Mouse (Mus musculus): ENCODE measurements around the gene Ilkap.

Ilkap gene

DNA sequence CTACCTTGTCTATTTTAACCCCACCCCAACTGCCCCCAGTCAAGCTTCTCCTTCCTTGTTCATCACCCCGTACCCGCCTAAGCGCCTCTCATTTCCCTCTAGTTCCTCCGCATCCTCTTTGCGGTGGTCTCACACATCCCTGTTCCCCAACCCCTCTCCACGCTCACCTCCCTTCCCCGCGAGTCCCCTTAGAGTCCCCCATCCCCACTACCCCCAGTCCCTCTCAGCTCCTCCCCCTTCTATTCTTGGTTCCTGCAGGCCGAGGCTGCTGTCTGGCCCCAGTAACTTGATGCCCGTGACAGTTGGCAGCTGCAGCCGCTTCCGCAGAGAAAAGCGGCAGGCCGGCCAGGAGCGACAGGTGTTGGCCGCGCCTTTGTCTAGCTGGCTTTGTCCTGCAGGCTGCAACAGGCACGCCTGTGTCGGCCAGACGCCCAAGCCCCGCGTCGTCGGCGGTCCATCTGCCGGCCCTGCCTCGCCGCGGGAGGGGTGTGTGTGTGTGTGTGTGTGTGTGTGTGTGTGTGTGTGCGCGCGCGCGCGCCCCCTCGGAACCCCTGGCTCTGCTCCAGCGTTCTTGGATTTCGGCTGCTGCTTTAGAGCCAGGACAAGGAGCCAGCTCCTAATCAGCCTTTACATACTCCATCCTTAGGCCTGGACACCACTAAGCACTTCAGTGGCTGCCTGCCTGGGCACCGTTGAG lies 15.4 kb upstream of the Ilkap start, which contains the start of gene Hes6:
TSS of gene Hes6 (minus strand) at position 141 of the 697 bp plus-strand sequence.
- DNase-seq = peak; percentile 76

- DNase-seq = peak; percentile 82
Measured at GRCm38 (mm10) chr1:91413536-91413897, 14.9 kb upstream of the Ilkap start.

GRCm38 (mm10) chr1:91413030-91413506 lies 14.5 kb upstream of the Ilkap start:
- peak; percentile 93 for DNase-seq

DNA sequence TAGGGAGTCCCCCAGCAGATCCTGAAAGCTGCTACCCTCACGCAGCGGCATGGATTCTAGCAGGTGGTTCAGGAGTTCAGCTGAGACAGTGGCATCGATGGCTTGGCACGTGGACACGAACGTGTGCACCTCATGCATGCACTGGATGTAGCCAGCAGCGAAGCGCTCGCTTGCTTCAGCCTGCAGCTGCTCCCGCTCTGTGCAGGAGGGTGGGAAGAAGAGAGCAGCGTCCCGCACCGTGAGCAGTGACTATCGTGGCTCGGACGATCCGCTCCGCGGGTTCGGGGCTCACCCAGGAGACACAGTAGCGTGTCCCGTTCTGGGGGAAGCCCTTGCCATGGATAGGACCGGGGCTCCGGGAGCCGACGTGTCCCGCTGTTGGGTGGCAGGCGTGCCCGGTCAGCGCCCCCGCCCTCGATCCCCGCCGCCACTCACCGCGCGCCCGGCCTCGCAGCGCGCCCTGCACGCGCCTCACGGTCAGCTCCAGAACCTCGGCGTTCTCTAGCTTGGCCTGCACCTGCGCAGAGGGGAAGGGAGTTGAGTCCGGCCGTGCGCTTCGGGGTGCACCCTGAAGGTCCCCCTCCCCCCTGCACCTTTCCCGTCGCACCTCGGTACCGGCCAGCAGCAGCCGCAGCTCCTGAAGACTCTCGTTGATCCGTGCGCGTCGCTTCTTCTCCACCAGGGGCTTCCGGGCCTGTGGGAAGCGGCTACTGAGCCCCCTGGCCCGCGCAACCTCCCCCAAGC lies 13.8 kb upstream of the Ilkap start:
- no peak for DNase-seq

DNA sequence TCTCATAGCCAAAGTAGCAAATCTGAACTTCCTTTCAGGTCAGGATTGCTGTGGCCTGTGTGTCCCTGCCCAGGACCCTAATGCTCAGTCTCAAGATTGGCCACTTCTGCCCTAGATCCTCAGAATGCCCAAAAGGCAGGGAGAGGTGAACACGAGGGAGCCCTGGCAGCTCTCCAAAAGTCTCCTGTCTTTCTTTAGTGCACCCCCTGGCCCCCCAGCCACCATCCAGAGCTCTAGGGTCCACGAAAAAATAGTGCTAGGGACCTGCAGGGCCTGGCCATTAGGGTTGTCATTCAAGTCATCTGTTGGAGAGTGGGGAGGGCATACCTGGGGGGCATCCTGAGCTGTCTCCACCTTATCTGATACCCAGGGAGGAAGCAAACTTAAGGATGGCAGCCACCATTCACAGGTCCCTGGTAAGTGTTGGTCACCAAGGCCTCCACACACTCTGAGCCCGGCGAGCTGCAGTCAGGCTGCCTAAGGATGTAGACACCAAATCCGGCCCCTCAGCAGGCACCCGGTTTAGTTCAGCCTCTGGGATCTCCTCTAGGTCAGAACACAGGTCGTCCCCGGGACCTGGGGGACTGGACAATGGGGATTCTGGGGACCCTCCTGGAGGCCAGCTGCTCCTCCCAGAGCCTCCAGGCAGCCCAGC lies 13.1 kb upstream of the Ilkap start:
- DNase-seq = no peak

DNA sequence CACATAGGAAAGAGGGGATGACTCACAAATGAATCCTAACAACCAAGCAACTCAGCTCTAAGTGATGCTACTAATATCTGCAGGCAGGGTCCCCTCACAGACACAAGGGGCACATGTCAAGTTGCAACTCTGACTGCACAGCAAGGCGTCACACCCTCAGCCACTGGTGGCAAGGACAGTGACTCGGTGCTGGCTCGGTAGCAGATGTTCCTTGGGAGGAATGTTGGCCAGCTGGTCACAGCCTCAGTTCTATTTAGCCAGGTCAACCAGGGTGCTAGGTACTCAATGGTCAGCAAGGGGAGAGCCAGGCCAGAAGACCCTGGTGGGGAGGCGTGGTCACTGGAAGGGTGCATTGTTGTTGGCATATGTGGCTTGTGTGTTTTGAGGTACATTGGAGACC lies 9.2 kb upstream of the Ilkap start:
- no peak for DNase-seq

DNA sequence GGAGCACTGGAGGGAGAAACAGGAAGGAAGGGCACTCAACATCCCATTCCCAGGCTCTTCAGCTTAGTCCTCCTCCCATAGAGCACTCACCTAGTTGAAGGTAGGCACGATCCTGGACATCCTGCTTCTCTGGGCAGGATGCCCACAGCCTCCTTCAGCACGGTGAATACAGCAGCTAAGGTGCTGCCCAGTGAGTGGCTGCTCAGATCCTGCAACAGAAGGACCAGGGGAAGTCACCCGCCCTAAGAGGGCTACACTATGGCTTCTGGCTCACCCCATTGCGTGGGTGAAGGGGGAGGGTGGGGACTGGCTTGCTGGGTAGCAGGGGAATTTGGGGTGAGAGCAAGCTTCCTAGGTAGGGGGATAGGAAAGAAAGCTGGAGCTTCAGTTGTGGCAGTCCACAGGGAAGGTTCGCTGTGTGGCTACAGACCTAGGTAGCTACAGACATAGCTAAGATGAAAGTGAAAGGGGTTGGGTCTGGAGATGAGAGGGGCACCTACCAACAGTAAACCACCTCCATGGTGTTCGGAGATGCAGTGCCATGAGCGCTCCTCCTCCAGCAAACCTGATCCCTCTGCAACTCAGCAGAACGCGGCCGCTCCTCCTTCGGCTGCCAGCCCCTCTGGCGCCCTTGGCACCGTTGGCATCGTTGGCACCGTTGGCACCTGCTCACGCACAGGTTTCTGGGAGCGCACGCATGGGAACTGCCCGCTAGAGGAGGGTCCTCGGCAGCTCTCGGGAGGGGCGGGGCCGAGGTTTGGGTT lies 7.0 kb upstream of the Ilkap start:
- DNase-seq = no peak

DNA sequence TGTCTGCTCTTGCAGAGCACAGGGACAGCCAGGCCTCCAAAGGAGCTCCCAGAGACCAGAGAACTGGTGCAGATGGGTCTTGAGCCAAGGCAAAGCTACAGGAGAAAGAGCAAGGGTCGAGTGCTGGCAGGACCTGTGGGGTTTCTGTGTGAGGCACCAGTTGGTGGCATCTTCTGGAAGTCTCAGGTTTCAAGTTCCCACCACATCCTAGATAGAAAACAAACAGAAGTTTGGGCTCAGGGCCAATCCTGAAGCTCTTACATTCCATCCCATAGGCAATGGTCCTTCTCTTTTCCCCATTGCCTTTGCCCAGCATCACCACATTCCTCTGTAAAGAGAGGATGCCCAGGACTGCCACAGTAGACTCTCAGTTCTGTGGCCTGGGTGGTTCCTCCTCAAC lies 6.4 kb upstream of the Ilkap start:
- DNase-seq = no peak

DNA sequence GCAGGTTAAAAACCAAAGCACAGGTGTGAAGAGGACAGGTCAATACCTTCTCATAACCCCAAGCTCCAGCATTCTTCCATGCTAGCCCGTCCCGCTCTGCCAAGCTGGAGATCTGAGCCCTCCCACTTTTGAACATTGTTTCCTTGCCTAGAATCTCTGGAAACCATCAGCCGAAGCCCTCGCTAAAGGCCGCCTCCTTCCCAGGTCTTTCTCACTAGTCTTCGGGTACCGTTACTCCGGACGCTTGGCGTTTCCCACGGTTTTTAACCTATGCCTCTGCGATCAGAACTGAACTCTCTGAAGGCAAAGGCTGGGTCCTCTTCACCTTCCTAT lies 722 bp downstream of the Ilkap start:
- DNase-seq = peak; percentile 32

DNA sequence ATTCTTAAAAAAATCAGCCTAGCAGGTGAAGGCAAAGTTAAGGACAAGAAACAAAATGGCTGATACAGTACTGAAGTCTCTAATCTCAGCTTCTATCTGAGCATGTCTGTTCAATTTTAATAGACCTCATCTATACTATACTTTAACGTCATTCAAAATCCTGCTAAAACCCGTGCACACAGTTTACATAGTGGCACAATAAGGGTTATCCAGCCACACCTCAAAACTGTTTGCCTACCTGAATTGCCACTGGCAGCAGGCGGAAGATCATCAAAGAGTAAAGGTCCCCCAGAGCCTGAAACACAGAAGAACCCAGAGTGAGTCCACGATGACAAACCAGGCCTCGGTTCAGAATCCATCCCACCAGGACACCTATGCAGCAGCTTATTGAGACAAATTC lies 8.2 kb downstream of the Ilkap start:
- DNase-seq = no peak

- no peak for DNase-seq
Measured at GRCm38 (mm10) chr1:91381091-91381471, 17.5 kb downstream of the Ilkap start.

GRCm38 (mm10) chr1:91380453-91381090 lies 18.0 kb downstream of the Ilkap start:
- peak; percentile 81 for DNase-seq

GRCm38 (mm10) chr1:91373414-91373835 lies 25.2 kb downstream of the Ilkap start:
- no peak for DNase-seq

DNA sequence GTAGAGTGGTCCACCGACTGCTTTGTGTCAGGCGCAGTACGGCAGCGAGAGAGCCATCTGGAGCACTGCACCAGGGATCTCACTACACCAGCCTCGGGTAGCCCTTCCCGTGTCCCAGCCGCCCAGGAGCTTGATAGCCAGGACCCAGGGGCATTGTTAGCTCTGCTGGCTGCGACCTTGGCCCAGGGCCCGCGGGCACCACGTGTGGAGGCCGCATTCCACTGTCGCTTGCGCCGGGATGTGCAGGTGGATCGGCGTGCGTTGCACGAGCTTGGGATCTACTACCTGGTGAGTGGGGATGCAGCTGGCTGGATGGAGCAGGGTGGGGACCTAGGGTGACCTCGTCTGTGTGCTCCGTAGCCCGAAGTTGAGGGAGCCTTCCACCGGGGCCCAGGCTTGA lies 28.6 kb downstream of the Ilkap start:
- no peak for DNase-seq

DNA sequence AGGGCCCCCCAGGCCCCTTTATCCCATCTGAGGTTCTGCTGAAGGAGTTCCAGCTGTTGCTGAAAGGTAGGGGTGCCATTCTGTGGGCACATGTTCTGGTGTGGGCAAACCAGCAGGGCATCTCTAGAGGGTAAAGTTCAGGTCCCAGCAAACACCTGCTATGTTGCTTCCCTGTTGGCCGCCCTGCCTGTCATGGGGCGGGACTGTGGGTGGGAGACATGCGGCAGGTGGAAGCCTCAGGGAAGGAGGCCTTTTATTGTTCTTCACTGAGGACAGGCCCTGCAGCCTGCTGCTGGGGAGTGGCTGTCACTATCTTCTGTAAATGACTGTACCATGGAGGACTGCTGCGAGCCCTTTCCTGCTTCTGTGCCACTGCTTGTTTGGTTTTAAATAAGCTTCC lies 29.2 kb downstream of the Ilkap start:
- peak; percentile 10 for DNase-seq

GRCm38 (mm10) chr1:91367295-91367694 lies 31.3 kb downstream of the Ilkap start:
- no peak for DNase-seq

- DNase-seq = peak; percentile 69
Measured at GRCm38 (mm10) chr1:91366215-91367108, 32.2 kb downstream of the Ilkap start, which contains the start of gene Erfe. TSS of gene Erfe (plus strand) at chr1:91366430.

DNA sequence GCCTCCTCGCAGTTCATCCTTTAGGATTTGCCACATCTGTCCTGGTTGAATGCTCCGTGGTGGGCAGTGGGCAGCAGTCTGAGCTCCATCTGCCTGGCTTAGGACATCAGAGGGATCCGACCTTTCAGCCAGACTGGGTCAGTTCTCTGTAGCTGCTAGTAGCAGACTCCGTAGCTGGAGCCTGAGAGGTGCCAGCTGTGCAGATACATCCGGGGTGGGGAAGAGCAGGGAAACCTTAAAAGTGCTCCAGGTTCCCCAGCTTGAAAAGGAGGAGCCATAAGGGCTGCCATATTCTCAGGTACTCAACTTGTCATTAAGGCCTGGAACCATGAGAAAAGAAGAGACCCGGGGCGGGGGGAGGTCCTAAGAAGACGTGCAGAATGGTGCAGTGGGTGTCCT lies 32.8 kb downstream of the Ilkap start:
- no peak for DNase-seq

DNA sequence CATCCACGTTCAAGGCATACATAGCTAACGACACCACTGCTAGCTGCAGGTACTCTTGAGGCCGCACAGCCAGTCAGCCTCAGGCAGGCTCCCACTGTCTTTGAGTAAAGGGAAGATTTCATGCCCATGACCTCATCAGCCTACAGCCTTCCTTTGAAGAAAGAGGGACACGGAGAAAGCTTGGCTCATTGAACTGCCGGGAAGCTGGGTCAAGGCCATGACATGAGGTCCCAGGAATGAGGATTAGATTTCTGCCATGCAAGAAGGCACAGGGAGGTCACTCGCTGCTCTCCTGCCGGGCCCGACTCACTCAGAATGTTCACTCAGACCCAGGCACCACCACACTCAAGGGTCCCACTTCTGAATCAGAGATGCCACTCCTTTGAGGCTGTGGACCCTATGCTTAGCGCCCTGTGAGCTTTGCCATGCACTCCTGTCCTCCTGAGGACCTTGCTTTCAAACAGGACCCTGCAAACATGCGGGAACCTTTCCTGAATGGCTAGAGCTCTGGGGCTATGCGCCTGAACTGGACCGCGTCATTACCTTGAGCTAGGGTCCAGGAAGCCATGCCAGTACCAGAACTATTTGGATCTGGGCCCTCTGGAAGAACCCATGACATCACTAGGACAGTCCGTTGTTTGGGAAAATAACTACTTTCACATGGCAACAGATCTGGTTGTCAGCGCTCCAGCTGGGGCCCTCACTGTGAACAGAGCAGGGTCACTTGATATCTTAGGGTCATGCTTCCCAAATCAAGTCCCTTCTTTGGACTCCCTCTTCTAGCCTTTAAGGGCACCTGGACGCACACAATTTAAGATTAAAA lies 33.6 kb downstream of the Ilkap start:
- no peak for DNase-seq

- no peak for DNase-seq
Measured at GRCm38 (mm10) chr1:91362113-91362512, 36.5 kb downstream of the Ilkap start.

DNA sequence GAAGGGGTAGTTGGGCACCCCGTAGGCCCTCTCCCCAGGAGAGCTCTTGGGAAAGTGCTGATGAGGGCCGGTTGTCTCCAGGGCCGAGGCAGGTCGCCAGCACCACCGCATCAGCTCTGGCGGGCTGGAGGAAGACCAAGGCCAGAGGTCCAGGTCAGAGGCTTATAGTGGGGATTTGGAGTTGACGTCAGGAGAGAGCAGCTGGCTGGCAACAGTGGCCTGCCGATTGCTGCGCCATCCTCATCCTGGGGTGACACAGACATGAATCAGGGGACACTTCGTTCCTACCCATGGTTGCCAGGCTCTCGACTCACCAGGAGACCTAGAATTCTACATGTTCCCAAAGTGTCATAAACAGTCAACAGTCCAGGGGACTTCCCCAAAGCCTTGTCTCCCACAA lies 42.5 kb downstream of the Ilkap start:
- no peak for DNase-seq

Data from kidney, adult 18-20 months (tissue).